Mouse (Mus musculus) spleen, adult 18-20 months (tissue): ENCODE data around the gene Fbxl18.

ENCODE experiments used
- DNase-seq, 2 experiments: peaks; one replicate each; pipeline ENCODE4 v3.0.0; 2022; ENCODE audit warnings: mixed read lengths in 2 of 2

Fbxl18 gene

DNA sequence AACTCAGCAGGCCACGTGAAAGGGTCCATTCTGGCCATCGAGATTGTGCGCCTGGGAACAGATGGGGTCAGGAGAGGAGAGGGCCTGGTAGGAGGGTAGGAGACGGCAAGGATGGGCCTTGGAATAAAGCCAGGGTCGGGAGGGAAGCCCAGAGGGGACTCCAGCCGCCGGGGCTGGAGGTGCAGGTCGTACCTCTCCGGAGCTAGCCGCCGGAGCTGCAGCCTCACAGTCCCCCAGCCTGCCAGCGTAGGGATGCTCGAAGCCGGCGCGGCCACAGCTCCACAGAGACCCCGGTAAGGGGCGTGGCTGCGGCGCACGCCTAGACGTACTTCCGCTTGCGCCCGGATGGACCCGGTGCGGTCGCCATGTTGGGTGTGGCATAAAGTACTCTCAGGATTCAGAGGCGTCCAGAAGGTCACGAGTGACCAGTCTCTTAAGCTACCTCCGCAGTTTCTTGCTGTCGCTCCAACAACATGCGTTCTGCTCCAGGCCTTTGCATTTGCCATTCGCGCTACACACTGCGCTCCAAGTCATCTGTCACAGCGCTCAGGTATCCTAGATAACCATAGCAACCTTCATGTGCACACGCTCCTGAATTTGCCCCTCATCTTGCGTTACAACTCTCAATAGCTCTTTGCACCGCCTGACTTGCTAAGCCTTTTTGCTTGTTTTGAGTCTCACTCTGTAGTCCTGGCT, at the start of gene Fbxl18:
Gene Fbxl18 (minus strand): TSS at position 504 of the 696 bp plus-strand sequence.
- peak; percentile 76 to 89 for DNase-seq

DNA sequence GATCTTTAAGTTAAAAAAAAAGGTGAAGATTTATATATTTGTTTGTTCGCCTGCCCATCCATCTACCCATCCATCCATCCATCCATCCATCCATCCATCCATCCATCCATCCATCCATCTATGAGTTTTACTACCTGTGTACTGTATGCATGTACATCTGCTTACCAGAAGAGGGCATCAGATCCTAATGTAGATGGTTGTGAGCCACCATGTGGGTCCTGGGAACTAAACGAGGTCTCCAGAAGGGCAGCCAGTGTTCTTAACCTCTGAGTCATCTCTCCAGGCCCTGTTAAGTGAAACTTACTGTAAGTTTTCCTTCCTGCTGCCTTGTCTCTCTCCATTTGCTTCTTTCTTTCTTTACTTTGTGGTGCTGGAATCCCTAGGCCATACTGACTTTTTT, 45.2 kb upstream of the Fbxl18 start:
- no peak for DNase-seq

DNA sequence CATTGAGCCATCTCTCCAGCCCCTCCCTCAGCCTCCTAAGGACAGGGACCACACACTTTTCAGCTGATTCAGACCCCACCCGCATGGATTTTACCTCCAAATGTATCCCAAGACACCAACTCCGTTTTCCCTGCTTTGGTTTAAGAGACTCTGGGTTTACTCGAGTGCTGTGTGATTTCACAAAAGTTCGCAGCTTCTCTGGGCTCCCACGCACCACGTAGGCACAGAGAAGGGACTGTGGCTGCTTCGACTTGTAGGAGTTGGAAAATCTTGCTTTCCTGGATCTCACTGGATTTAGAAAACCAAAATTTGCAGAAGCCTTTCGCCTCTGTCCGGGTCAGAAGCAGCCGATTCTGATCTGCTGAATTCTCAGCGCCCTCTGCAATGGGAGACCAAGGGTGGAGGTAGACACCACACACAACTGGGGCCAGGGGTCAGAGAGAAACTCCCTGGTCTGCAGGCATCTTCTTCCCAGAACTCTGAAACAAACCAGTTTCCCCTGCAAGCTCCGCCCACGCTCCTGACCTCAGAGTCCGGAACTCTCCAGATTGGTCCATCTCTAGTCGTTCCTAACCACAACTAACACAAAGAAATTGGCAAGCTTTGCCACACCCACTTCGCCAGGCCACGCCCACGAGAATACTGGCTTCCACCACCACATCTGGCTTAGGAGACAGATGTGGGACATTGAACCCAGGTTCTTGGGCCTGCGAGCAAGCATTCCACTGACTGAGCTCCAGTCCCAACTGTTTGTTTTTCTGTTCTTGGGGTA, 42.9 kb upstream of the Fbxl18 start:
- DNase-seq, result no peak

GRCm38 (mm10) chr5:142936336-142936719, 41.1 kb upstream of the Fbxl18 start:
- DNase-seq, result peak; percentile 63 to 86

DNA sequence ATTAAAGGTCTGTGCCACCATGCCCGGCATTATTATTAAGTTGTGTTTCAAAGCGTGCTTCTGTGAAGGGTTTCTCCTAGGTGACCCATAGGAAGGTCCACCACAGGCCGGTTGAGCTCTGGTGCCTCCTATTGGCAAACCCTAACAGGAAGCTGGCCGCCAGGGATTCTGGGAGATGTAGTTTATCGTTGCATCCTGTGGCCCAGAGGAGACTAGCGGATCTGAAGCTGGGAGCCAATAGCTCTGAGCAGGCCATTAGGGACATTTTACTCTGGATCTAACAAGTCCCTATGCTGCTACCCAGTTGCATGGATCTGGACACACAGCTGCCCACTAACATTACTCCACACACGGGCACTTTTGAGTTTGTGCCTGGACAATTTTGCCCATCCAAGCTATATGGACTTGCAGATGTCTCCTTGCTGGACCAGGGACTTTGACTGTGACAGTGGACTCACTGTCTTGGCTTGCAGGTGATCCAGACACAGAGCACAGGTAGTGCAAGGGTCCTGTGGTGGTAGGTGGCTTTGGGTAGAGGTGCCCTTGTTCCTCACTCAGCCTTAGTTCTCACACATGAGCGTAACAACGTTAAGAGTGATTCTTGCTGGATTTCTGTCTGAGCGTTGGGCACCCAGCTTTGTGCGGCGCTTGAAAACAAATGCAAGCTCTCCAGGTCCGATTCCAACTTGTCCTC, 40.6 kb upstream of the Fbxl18 start:
- DNase-seq, result peak; percentile 42 to 55

DNA sequence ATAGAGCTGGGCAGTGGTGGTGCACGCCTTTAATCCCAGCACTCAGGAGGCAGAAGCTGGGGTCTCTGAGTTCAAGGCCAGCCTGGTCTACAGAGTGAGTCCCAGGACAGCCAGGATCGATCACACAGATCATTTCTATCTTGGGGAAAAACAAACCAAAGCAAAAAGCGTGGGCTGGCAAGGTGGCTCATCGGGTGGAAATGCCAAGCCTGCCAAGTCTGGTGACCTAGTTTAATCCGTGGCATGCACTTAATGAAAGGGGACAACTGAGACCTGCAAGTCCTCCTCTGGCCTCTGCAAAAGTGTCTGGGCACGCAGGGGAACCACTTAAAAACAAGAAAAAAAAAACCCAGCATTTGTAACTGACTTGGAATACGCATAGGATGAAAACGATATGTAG, 37.5 kb upstream of the Fbxl18 start:
- no peak for DNase-seq

DNA sequence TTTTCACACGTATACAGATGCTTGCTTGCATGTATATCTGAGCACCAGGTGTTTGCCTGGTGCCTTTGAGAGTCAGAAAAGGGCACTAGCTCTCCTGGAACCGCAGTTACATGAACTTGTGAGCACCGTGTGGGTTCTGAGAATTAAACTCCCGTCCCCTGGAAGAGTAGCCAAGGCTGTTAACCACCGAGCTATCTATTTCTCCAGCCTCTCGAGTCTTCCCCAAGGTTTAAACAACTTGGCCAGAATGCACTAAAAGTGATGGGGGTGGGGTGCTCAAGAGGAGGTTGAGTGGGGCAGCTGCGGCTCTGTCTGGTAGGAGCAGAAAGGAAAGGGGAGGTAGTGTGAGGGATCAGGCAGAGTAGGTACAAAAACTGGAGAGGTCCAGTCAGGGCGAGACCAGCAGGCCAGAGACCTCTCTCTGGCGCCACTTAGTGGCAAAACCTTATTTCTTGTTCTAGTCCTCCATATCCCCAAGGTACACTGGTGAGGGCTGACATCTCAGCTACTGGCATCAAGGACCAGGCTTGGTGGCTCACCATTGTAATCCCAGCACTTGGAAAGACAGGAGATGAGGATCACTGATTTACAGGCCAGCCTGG, 37.0 kb upstream of the Fbxl18 start:
- peak; percentile 48 to 74 for DNase-seq

GRCm38 (mm10) chr5:142931241-142931745, 36.1 kb upstream of the Fbxl18 start:
- DNase-seq, result no peak

- no peak for DNase-seq
Observed at GRCm38 (mm10) chr5:142929400-142929752, 34.2 kb upstream of the Fbxl18 start.

- DNase-seq, result peak; percentile 87 to 89
Observed at GRCm38 (mm10) chr5:142928749-142929399, 33.7 kb upstream of the Fbxl18 start.

- no peak for DNase-seq
Observed at GRCm38 (mm10) chr5:142927341-142927930, 32.2 kb upstream of the Fbxl18 start.

DNA sequence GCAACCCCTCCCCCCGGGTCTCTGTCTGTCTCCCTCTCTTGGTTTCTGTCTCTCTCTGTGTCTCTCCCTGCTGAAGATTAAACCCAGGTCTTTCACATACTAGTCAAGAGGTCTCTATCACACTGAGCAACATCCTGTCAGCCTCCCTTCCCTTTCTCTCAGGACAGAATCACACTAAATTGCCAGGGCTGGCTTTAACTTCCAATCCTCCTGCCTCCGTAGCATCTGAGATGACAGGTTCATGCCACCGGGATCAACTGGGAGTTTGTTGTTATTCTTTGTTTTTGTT, 31.7 kb upstream of the Fbxl18 start:
- no peak for DNase-seq

- peak in 1 of 2 experiments; percentile 42 for DNase-seq
Observed at GRCm38 (mm10) chr5:142926204-142926939, 31.2 kb upstream of the Fbxl18 start.

- DNase-seq, result no peak
Observed at GRCm38 (mm10) chr5:142924336-142924959, 29.2 kb upstream of the Fbxl18 start.

GRCm38 (mm10) chr5:142923781-142924180, 28.6 kb upstream of the Fbxl18 start:
- no peak for DNase-seq

DNA sequence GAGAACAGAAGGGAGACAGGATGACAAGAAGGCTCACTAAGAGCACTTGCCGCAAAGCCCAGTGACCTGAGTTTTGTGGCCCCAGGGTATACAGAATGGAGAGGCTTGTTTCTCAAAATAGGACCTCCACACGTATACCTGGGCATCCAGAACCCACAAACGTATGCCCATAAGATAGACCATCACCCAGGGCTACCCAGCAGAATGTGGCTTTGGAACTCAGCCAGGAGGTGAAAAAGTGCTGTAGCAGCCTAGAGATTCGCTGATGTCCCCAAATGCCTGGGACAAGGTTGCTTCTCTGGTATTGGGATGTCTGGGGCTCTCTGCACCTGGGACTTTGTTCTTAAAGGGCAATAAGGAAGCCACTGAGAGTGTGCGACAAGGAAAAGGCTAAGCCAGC, 27.0 kb upstream of the Fbxl18 start:
- DNase-seq, result no peak

DNA sequence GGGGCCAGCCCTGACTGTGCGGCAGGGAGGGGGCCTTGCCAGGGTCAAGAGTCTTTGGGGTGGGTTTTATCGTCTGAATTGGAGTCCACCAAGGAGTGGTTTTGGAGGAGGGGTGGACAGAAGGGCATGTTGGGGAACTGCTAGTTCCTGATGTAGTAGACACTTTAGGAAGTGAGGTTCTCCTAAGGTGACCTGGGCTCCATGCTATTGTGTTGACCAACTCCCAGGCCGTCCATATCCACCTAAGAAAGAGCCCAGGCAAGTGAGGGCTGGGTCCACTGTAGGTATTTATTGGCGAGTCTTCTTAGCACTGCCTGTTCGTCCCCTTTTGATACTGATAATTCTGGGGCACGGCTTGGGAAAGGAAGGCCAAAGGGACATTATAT, 25.8 kb upstream of the Fbxl18 start:
- DNase-seq, result no peak

- peak; percentile 69 to 76 for DNase-seq
Observed at GRCm38 (mm10) chr5:142920311-142921073, 25.3 kb upstream of the Fbxl18 start.

DNA sequence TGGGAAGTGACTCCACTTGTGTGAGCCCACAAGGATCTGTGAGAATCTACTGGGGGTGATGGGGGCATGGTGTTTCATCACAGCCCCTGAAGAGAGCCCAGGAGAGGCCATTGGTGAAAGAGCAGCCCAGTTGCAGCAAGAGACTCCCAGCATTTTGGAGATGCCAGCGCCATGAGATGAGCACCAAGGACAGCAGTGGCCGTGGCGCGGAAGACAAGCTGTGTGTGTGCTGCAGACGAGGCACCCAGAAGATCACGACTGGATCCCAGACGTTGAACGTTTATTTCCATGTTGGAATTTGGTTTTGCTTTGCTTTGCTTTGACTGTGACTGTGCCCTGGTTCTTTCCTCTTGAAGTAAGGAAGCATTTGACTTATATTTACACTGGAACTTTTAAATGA, 22.2 kb upstream of the Fbxl18 start:
- no peak for DNase-seq

DNA sequence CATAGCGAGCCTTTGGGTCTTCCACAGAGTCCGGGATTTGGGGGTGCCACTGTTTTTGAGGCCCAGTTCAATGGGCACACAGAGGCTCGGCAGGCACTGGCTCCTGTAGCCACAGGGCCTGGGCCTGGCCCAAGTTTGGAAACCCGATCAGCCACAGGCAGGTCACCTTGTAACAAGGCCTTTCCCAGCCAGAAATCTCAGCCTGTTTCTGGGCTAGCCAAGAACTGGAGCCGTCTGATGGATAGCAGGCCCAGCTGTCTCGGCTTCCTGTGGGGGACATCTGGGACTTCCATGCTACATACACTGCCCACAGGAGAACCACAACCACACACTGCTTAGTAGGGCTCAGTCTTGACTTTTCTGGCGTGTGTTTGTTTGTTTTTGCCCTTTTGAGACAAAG, 21.4 kb upstream of the Fbxl18 start:
- DNase-seq, result no peak
